Mouse (Mus musculus): ENCODE data around the gene Slc1a7. TPM values are rescaled to one million over a fixed set of nuclear protein-coding genes. Genes with fewer than 3 reads are reported as not detected.

Slc1a7 gene
- total RNA-seq (2014; rRNA removed) (0.07 and 0.09 TPM in 2 replicates), polyA plus RNA-seq (2012; rRNA removed) (0.04 and 0.07 TPM in 2 replicates)

- DNase-seq (ENCODE audit: extremely low read depth, low read depth, low spot score), result no peak
- Histone ChIP-seq H3K36me3 (ENCODE audit: control insufficient read depth, insufficient read depth, low read length) (no peaks in the 10 kb centered on the region), H3K27me3 (ENCODE audit: control insufficient read depth, insufficient read depth, low read length) (no peaks in the 10 kb centered on the region), H3K9ac (ENCODE audit: low read depth, low read length) (no peak within 1 kb of the TSS), H3K4me1 (ENCODE audit: control insufficient read depth, insufficient read depth, low read length) (no peaks in the 10 kb centered on the region), H3K4me3 (ENCODE audit: insufficient read depth, low read depth, low read length) (no peak within 1 kb of the TSS), H3K27ac (replicated peaks; ENCODE audit: insufficient read depth, low read depth, low read length) (no peak within 1 kb of the TSS), H3K79me2 (ENCODE audit: control insufficient read depth, insufficient read depth, low read length) (no peaks in the 10 kb centered on the region)
- TF ChIP-seq POLR2A (IDR thresholded peaks at IDR 0.05; ENCODE audit: extremely low read depth, insufficient read depth, low read length), result no peak
- no peak for TF ChIP-seq CTCF (IDR thresholded peaks at IDR 0.05; ENCODE audit: low read depth, low read length)
- WGBS, result 83% methylated on average over 16 of the region's 16 CpGs
These were observed at the start of gene Slc1a7 for GRCm38 (mm10) chr4:107967966-107968682. Slc1a7 (plus strand) TSS chr4:107968332.

GRCm38 (mm10) chr4:107920336-107920735 lies 47.8 kb upstream of the Slc1a7 start:
- peak; percentile 63 for DNase-seq (ENCODE audit: extremely low read depth, low read depth, low spot score)
- Histone ChIP-seq H3K9ac (ENCODE audit: low read depth, low read length) (no peak overlapping the region), H3K4me3 (ENCODE audit: insufficient read depth, low read depth, low read length) (no peak overlapping the region), H3K27me3 (ENCODE audit: control insufficient read depth, insufficient read depth, low read length) (no peaks in the 10 kb centered on the region), H3K27ac (replicated peaks; ENCODE audit: insufficient read depth, low read depth, low read length) (peak overlapping the region; percentile 35; the same call in 1 of the 2 replicates), H3K4me1 (ENCODE audit: control insufficient read depth, insufficient read depth, low read length) (peaks cover 11% of the 10 kb centered on the region), H3K36me3 (ENCODE audit: control insufficient read depth, insufficient read depth, low read length) (peaks cover 14% of the 10 kb centered on the region), H3K79me2 (ENCODE audit: control insufficient read depth, insufficient read depth, low read length) (peaks cover 37% of the 10 kb centered on the region; the same call in 1 of the 2 replicates)
- TF ChIP-seq CTCF (IDR thresholded peaks at IDR 0.05; ENCODE audit: low read depth, low read length) (no peak), POLR2A (IDR thresholded peaks at IDR 0.05; ENCODE audit: extremely low read depth, insufficient read depth, low read length) (no peak)
- WGBS, result 5% methylated on average over 2 of the region's 2 CpGs

GRCm38 (mm10) chr4:107921152-107921695 lies 46.9 kb upstream of the Slc1a7 start:
- DNase-seq (ENCODE audit: extremely low read depth, low read depth, low spot score), result peak; percentile 89
- no peaks in the 10 kb centered on the region for H3K27me3 ChIP-seq (ENCODE audit: control insufficient read depth, insufficient read depth, low read length)
- H3K79me2 ChIP-seq (ENCODE audit: control insufficient read depth, insufficient read depth, low read length), result peaks cover 35% of the 10 kb centered on the region; the same call in 1 of the 2 replicates
- H3K36me3 ChIP-seq (ENCODE audit: control insufficient read depth, insufficient read depth, low read length), result peaks cover 12% of the 10 kb centered on the region
- H3K9ac ChIP-seq (ENCODE audit: low read depth, low read length), result peak overlapping the region; percentile 64
- TF ChIP-seq CTCF (IDR thresholded peaks at IDR 0.05; ENCODE audit: low read depth, low read length) (no peak), POLR2A (IDR thresholded peaks at IDR 0.05; ENCODE audit: extremely low read depth, insufficient read depth, low read length) (no peak)
- WGBS, result 16% methylated on average over 8 of the region's 8 CpGs
- peaks cover 9% of the 10 kb centered on the region for H3K4me1 ChIP-seq (ENCODE audit: control insufficient read depth, insufficient read depth, low read length)
- no peak overlapping the region; the same call in 1 of the 2 replicates for H3K4me3 ChIP-seq (ENCODE audit: insufficient read depth, low read depth, low read length)
- H3K27ac ChIP-seq (replicated peaks; ENCODE audit: insufficient read depth, low read depth, low read length), result peak overlapping the region; percentile 90

- H3K36me3 ChIP-seq (ENCODE audit: control insufficient read depth, insufficient read depth, low read length), result peaks cover 12% of the 10 kb centered on the region
- peaks cover 35% of the 10 kb centered on the region; the same call in 1 of the 2 replicates for H3K79me2 ChIP-seq (ENCODE audit: control insufficient read depth, insufficient read depth, low read length)
- no peak for TF ChIP-seq POLR2A (IDR thresholded peaks at IDR 0.05; ENCODE audit: extremely low read depth, insufficient read depth, low read length)
- no peak for TF ChIP-seq CTCF (IDR thresholded peaks at IDR 0.05; ENCODE audit: low read depth, low read length)
- peak overlapping the region; percentile 99 for H3K27ac ChIP-seq (replicated peaks; ENCODE audit: insufficient read depth, low read depth, low read length)
- peaks cover 9% of the 10 kb centered on the region for H3K4me1 ChIP-seq (ENCODE audit: control insufficient read depth, insufficient read depth, low read length)
- H3K27me3 ChIP-seq (ENCODE audit: control insufficient read depth, insufficient read depth, low read length), result no peaks in the 10 kb centered on the region
- peak overlapping the region; percentile 98 for H3K4me3 ChIP-seq (ENCODE audit: insufficient read depth, low read depth, low read length)
- WGBS, result 5% methylated on average over 4 of the region's 4 CpGs
- DNase-seq (ENCODE audit: extremely low read depth, low read depth, low spot score), result peak; percentile 98
- H3K9ac ChIP-seq (ENCODE audit: low read depth, low read length), result peak overlapping the region; percentile 99
These were observed 46.2 kb upstream of the Slc1a7 start for GRCm38 (mm10) chr4:107921952-107922351.

GRCm38 (mm10) chr4:107923145-107923802 lies 44.9 kb upstream of the Slc1a7 start, which contains the start of gene Cpt2:
Cpt2 (minus strand) TSS chr4:107923610.
- WGBS, result under 1% methylated on average over 38 of the region's 38 CpGs
- Histone ChIP-seq H3K27ac (replicated peaks; ENCODE audit: insufficient read depth, low read depth, low read length) (peak within 1 kb of the TSS; percentile 99), H3K9ac (ENCODE audit: low read depth, low read length) (peak within 1 kb of the TSS; percentile 99), H3K36me3 (ENCODE audit: control insufficient read depth, insufficient read depth, low read length) (peaks cover 6% of the 10 kb centered on the region), H3K4me1 (ENCODE audit: control insufficient read depth, insufficient read depth, low read length) (peaks cover 9% of the 10 kb centered on the region), H3K27me3 (ENCODE audit: control insufficient read depth, insufficient read depth, low read length) (no peaks in the 10 kb centered on the region), H3K4me3 (ENCODE audit: insufficient read depth, low read depth, low read length) (peak within 1 kb of the TSS; percentile 98), H3K79me2 (ENCODE audit: control insufficient read depth, insufficient read depth, low read length) (peaks cover 32% of the 10 kb centered on the region; the same call in 1 of the 2 replicates)
- peak; percentile 90 for DNase-seq (ENCODE audit: extremely low read depth, low read depth, low spot score)
- TF ChIP-seq POLR2A (IDR thresholded peaks at IDR 0.05; ENCODE audit: extremely low read depth, insufficient read depth, low read length) (peak; percentile 98), CTCF (IDR thresholded peaks at IDR 0.05; ENCODE audit: low read depth, low read length) (peak; percentile 27; the same call in 1 of the 2 replicates)

Data from liver, adult 2 months (tissue).